Mouse (Mus musculus): ENCODE data around the gene Efcab12.

GRCm38 (mm10) chr6:115811606-115812005 is 26.6 kb downstream of the Efcab12 start:
- TF ChIP-seq CTCF (IDR thresholded peaks at IDR 0.05; ENCODE audit: low read depth, low read length) (no peak), GATA1 (IDR thresholded peaks at IDR 0.05; ENCODE audit: borderline replicate concordance, low read length) (no peak)
